Mouse (Mus musculus): ENCODE results near the gene Mettl8.

- TF ChIP-seq POLR2A (IDR thresholded peaks at IDR 0.05; ENCODE audit: low read depth, low read length) (no peak), CTCF (conservative IDR thresholded peaks at IDR 0.05; ENCODE audit: insufficient read depth, insufficient read length, low read depth, low read length) (no peak)
Measured at GRCm38 (mm10) chr2:70924049-70924448, 131.3 kb downstream of the Mettl8 start.

Data from kidney, adult 2 months (tissue).